Comparison of ENCODE assay signal across 17 mouse cellular contexts in genomic region chr7:46152819-46153351, GRCm38 (mm10). TPM values are rescaled to one million over a fixed set of nuclear protein-coding genes. Genes with fewer than 3 reads are reported as not detected.
DNase-seq lines count a peak whose midpoint lies in the region; ATAC-seq and TF ChIP-seq lines count a peak whose summit lies in the region.
"Had no signal": no experiment of that assay in that cellular context is flagged by ENCODE, and none has a peak within 500 bp of the region (broad histone marks: within the 10 kb centered on the region; RNA-seq: fewer than 3 reads in every experiment).

No protein-coding gene starts in this region.

- H3K27ac ChIP-seq in kidney, postnatal 0 days, result no peak overlapping the region
- H3K27ac ChIP-seq: embryonic facial prominence, embryonic 10.5 days; heart, embryonic 10.5 days; heart, embryonic 15.5 days; hindbrain, embryonic 15.5 days; kidney, embryonic 15.5 days had no signal

- peak; percentile 42 to 58 for DNase-seq in cerebellum, postnatal 10 days
- no peak for DNase-seq in cerebellum, postnatal 36 days
- DNase-seq in frontal cortex, adult 2 months (ENCODE audit: extremely low spot score in 1 of 2, low spot score in 1 of 2), result no peak
- peak; percentile 38 for DNase-seq in kidney, postnatal 0 days (ENCODE audit: low spot score)
- no peak for DNase-seq in kidney, postnatal 10 days
- DNase-seq in ovary, postnatal 14 days (ENCODE audit: low spot score), result no peak
- DNase-seq: cerebellum, adult 11-12 months; cerebellum, adult 9-10 months; gastrocnemius, postnatal 14 days; kidney, adult 2 months had no signal

- H3K27me3 ChIP-seq in kidney, postnatal 0 days (ENCODE audit: insufficient read depth, low read length), result no peaks in the 10 kb centered on the region
- H3K27me3 ChIP-seq: heart, embryonic 15.5 days; hindbrain, embryonic 15.5 days had no signal

- no peak overlapping the region for H3K4me3 ChIP-seq in kidney, postnatal 0 days (replicated peaks; ENCODE audit: low read depth, low read length)
- H3K4me3 ChIP-seq: embryonic facial prominence, embryonic 10.5 days; heart, embryonic 10.5 days; heart, embryonic 15.5 days; hindbrain, embryonic 15.5 days; kidney, embryonic 15.5 days had no signal

- no peak overlapping the region for H3K4me2 ChIP-seq in kidney, postnatal 0 days (ENCODE audit: low read length)
- H3K4me2 ChIP-seq: heart, embryonic 15.5 days; hindbrain, embryonic 15.5 days; kidney, embryonic 15.5 days had no signal

- WGBS in kidney, postnatal 0 days, result 61% methylated on average over 9 of the region's 9 CpGs

- H3K9me3 ChIP-seq in kidney, postnatal 0 days (replicated peaks; ENCODE audit: low read length), result no peaks in the 10 kb centered on the region
- H3K9me3 ChIP-seq: embryonic facial prominence, embryonic 10.5 days; heart, embryonic 10.5 days; heart, embryonic 15.5 days; hindbrain, embryonic 15.5 days; kidney, embryonic 15.5 days had no signal

- H3K36me3 ChIP-seq in kidney, postnatal 0 days (ENCODE audit: insufficient read depth, low read length), result no peaks in the 10 kb centered on the region
- H3K36me3 ChIP-seq: embryonic facial prominence, embryonic 10.5 days; heart, embryonic 10.5 days; heart, embryonic 15.5 days; hindbrain, embryonic 15.5 days; kidney, embryonic 15.5 days had no signal

- TF ChIP-seq CTCF in kidney, postnatal 0 days (IDR thresholded peaks at IDR 0.05; ENCODE audit: low read depth), result no peak

- H3K9ac ChIP-seq in kidney, postnatal 0 days (ENCODE audit: low read depth, low read length), result no peak overlapping the region
- H3K9ac ChIP-seq: heart, embryonic 15.5 days; hindbrain, embryonic 15.5 days; kidney, embryonic 15.5 days had no signal

- no peaks in the 10 kb centered on the region for H3K4me1 ChIP-seq in kidney, postnatal 0 days (replicated peaks; ENCODE audit: insufficient read depth, low read length)
- H3K4me1 ChIP-seq: heart, embryonic 10.5 days; heart, embryonic 15.5 days had no signal

- ATAC-seq in frontal cortex, adult (ENCODE audit: low TSS enrichment), result peak; percentile 43; the same call in 1 of the 2 replicates
- ATAC-seq in kidney, postnatal 0 days (replicated peaks; ENCODE audit: low FRiP score, low read depth), result no peak
- ATAC-seq: intestine, embryonic 16.5 days had no signal

RNA-seq across cellular contexts. Expression of gene Abcc8, which starts 26.9 kb away (rescaled TPM):
- 17.7 and 17.8 TPM in 2 replicates for polyA plus RNA-seq in frontal cortex, adult 2 months (2012; rRNA removed)
- 0.85 and 1.1 TPM in 2 replicates for polyA plus RNA-seq in kidney, postnatal 0 days (2015; fragmentation: Nextera tagmentation; extraction: Ambion mirVana)

RNA-seq across cellular contexts. Expression of gene Kcnj11, which starts 52.3 kb away (rescaled TPM):
- 31.1 and 34.2 TPM in 2 replicates for polyA plus RNA-seq in frontal cortex, adult 2 months (2012; rRNA removed)
- polyA plus RNA-seq in kidney, postnatal 0 days (2015; fragmentation: Nextera tagmentation; extraction: Ambion mirVana), result 0.18 and 0.33 TPM in 2 replicates

Comparison
In these comparisons a context has a peak if more than half of its experiments do, and no peak if none do; other contexts are left out.
1. DNase-seq: peak in cerebellum, postnatal 10 days (2 of 2) and kidney, postnatal 0 days (single experiment); none in cerebellum, postnatal 36 days (0 of 2), frontal cortex, adult 2 months (0 of 2), kidney, postnatal 10 days (single experiment) and ovary, postnatal 14 days (single experiment).
2. RNA of gene Kcnj11, which starts 52.3 kb away (polyA plus RNA-seq): 31.1 to 34.2 TPM in frontal cortex, adult 2 months; 0.18 to 0.33 TPM in kidney, postnatal 0 days; every median in the first group is over 10 times any median in the second.